Mouse (Mus musculus): ENCODE results near the gene 2010005H15Rik.
"Not testable (repeated sequence)": the region's sequence is repeated elsewhere in the genome, so short reads cannot be mapped to it uniquely, and the experiment has no call there.

Gene 2010005H15Rik

DNA sequence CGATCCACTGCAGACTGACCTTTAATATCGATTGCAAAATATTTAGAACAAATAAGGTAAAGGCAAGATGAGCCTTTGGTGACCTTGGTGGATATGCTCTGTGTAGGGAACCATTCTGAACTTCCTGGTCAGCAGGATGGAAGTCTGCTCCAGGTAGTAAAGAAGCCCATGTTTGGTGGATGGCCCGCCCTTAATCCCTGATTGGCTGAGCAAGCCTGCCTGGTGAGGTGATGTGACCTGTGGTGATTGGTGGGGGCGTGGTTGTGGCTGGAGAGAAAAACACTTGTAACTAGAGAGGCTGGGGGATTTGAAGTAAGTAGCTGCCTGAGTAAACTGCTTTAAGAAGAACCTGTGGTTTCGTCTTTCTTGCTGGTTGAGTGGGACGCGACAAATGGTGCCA is at the start of gene 2010005H15Rik:
2010005H15Rik (plus strand) TSS at position 301 of the 400 bp plus-strand sequence.
- DNase-seq: not testable (repeated sequence)

DNA sequence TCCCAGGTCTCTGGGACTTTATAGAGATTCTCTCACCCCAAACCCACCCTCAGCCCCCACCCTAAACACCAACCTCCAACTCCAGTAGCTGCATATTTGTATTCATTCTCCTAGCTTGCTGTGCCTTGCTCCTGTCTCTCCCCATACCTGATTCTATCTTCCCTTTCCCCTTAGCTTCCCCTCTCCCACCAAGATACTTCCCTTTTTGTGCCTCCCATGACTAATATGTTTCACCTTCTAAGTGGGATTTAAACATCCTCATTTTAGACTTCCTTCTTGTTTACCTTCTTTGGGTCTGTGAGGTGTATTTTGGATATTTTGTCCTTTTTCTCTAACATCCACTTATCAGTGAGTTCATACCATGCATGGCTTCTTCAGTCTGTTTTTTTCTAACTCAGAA is 45.2 kb upstream of the 2010005H15Rik start:
- no peak for DNase-seq

DNA sequence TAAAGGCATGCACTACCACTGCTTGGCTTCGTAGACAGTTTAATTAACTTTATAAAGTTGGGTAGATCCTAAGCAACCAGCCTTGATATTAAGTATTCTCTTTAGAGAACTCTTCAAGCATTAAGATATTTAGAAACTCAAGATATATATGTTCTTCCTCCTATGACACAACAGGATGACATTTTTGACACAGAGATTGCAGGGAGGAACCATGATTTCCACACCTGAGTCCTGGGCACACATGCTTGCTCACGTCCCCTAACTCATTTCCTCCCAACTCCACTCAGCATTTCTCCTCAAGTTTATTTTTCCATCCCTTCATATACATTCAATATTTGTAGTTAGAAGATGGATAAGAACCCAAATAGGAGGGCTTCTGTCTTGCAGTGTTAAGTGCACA is 41.4 kb upstream of the 2010005H15Rik start:
- DNase-seq: no peak

DNA sequence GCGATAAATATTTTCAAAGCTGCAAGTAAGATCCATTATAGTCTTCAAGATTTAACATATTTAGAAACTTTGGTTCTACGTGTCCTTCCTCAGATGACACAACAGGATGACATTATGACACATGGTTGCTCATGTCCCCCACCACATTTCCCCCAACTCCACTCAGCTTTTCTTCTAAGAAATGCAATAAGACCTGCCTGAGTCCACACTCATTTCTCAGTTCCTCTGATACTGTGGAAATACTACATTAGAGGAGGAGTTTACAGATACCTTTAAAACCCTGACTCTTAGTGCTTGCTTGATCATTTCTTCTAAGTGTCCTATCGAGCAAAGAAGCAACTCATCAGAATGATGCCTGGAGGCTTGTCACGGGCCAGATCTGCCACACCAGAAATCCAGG is 37.4 kb upstream of the 2010005H15Rik start, which contains the start of gene Gm5483:
Gm5483 (plus strand) TSS at position 301 of the 400 bp plus-strand sequence.
- not testable (repeated sequence) for DNase-seq

DNA sequence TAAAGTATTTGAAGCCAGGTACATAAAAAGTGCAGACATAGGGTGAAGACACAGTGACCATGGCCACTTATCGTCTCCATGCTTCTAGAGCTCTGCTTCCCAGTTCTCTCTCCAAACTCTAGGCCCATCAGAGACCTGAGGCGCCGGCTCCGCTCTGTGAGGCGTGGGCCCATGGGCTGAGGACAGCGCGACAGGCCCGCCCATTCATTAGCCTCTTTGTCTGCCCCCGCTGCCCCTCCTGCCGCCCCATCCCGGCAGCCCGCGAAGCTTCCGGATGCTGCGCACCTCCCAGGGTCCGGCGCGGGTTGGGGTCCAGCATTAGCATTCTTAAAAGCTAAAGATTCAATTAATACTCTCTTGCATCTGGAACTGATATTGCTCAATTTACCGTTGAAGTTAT is 22.0 kb upstream of the 2010005H15Rik start:
- DNase-seq: no peak

DNA sequence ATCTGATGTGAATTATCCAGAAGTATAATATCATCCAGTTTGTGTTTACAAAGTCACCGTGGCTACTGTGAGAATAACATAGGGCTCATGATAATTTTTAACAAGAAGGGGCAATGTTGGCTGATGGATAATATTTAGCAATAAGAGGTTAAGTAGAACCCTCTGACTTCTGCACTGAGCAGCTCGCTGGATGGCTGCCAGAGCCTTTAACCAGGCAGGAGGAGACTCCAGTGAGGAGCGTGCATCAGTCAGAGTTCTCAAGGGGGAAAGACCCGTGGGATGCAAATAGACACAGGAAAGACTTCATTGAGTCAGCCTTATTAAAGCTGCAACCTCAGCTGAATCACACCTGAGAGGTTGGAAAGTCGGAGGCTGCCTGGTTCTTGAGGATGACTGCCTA is 17.4 kb upstream of the 2010005H15Rik start:
- no peak for DNase-seq

DNA sequence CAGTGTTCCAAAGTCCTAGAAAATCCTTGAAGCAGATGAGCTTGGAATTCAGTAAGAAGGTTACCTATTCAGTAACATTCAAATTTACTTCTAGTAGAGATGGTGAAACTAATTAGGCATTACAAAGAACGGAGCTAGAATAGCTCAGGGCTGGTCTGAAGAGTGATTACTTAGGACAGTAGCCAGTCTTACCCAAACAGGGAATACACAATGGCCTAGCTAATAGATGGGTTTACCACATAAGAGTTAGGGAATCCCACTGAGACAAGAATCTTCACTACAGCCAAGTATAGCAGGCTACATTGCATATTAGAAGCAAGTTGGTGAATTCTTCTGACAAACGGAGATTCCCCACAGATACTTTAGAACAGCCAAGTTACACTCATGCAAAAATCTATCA is 15.6 kb upstream of the 2010005H15Rik start:
- DNase-seq: not testable (repeated sequence)

DNA sequence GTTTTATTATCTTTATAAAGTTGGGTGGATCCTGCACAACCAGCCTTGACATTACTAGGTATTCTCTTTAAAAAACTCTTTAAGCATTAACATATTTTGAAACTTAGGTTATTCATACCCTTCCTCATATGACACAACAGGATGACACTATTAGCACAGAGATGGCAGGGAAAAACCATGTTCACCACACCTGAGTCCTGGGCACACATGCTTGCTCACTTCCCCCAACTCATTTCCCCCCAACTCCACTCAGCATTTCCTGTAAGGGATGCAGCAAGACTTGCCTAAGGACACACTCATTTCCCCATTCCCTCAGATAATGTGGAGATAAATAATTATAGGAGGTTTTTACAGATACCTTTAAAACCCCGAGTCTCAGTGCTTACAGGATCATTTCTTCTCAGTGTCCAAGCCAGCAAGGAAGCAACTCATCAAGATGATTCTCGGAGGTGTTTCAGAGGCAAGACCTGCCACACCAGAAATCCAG is 11.3 kb upstream of the 2010005H15Rik start, which contains the start of gene Gm5416:
Gm5416 (plus strand) TSS at position 437 of the 487 bp plus-strand sequence.
- no peak for DNase-seq

DNA sequence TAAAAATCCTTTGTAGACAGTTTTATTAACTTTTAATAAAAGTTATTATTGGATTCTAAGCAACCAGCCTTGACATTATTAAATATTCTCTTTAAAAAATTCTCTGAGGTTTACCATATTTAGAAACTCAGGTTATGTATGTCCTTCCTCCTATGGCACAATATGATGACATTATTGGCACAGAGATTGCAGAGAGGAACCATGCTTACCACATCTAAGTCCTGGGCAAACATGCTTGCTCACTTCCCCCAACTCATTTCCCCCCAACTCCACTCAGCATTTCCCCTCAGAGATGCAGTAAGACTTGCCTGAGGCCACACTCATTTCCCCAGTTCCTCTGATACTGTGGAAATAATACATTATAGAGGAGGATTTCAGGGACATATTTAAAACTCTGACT is 39.3 kb downstream of the 2010005H15Rik start:
- not testable (repeated sequence) for DNase-seq

DNA sequence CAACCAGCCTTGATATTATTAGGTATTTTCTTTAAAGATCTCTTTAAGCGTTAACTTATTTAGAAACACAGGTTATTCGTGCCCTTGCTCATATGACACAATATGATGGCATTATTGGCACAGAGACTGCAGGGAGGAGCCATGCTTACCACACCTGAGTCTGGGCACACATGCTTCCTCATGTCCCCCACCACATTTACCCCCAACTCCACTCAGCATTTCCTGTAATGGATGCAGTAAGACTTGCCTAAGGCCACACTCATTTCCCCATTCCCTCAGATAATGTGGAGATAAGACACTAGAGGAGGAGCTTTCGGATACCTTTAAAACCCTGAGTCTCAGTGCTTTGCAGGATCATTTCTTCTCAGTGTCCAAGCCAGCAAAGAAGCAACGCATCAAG is 55.5 kb downstream of the 2010005H15Rik start, which contains the start of gene Stfa1:
Stfa1 (plus strand) TSS at position 156 of the 400 bp plus-strand sequence.
- not testable (repeated sequence) for DNase-seq

DNA sequence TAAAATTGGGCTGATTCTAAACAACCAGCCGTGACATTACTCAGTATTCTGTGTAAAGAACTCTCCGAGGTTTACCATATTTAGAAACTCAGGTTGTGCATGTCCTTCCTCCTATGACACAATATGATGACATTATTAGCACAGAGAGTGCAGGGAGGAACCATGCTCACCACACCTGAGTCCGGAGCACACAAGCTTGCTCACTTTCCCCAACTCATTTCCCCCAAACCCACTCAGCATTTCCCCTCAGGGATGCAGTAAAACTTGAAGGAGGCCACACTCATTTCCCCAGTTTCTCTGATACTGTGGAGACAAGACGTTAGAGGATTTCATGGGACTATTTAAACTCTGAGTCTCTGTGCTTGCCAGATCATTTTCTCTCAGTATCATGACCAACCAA is 67.9 kb downstream of the 2010005H15Rik start:
- DNase-seq: no peak

Measured in right cerebral cortex, postnatal 4 days (tissue).